In the genomic region with DNA sequence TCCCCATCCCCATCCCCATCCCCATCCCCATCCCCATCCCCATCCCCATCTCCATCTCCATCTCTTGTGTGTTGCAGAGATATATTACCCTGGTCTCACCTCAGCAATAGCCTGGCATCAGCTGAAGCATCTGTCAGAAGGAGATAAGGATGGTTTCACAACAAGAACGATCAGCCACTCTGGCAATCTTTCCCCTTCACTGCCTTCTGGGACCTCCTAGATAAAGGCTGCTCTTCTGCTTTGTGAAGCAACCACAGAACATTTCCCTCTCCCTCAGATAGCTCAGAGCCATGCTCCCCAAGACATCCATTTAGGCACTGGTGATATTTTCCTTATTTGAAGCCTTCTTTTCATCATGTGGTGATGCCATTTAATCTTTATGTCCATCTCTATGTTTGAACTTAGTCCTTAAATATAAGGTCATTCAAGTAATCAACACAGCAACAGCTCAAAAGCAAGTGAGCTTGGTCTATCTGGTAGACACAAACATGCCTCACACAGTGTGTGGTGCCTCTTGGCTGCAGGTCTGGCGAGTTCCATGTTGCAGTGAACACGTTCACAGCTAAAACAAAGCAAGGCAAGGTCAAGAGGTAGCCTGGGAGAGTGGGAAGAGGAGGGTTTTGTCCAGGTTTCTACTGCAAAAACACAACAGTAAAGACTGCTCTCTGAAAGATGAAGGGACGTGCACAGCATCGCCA, we compare ENCODE assay signal across 1 mouse cellular context.
TF ChIP-seq lines count a peak whose summit lies in the region.

No protein-coding gene starts in this region.

TF ChIP-seq in MEL, 35 proteins besides CTCF, POLR2A, EP300 and RAD21 (continued from another document):
- TF ChIP-seq GABPA (IDR thresholded peaks at IDR 0.05; ENCODE audit: low read depth, low read length) (no peak; the same call in 1 of the 2 replicates), NRF1 (IDR thresholded peaks at IDR 0.05; ENCODE audit: insufficient read depth, low read depth, low read length, poor library complexity, severe bottlenecking) (no peak), MAFK (IDR thresholded peaks at IDR 0.05; ENCODE audit: borderline replicate concordance, low read depth, low read length) (peak; percentile 88), ZNF384 (IDR thresholded peaks at IDR 0.05; ENCODE audit: low read depth, low read length) (peak; percentile 51; the same call in 1 of the 2 replicates), SIN3A (IDR thresholded peaks at IDR 0.05; ENCODE audit: low read length) (peak; percentile 96), MEF2A (IDR thresholded peaks at IDR 0.05; ENCODE audit: extremely low read depth, insufficient replicate concordance, low read depth, low read length, poor library complexity, severe bottlenecking) (peak; percentile 59; the same call in 1 of the 2 replicates), HCFC1 (IDR thresholded peaks at IDR 0.05; ENCODE audit: low read depth, low read length) (0 out of 2 replicates have a peak, but pooled peaks have one; percentile 49), MAX (IDR thresholded peaks at IDR 0.05; ENCODE audit: low read length) (peak; percentile 94), KAT2A (conservative IDR thresholded peaks at IDR 0.05; ENCODE audit: low read depth, low read length) (peak; percentile 55), CHD2 (IDR thresholded peaks at IDR 0.05; ENCODE audit: low read length) (no peak; the same call in 1 of the 2 replicates), POLR2AphosphoS5 (IDR thresholded peaks at IDR 0.05; ENCODE audit: borderline replicate concordance, low read depth, low read length) (no peak), GATA1 (IDR thresholded peaks at IDR 0.05; ENCODE audit: low read depth, low read length) (peak; percentile 100), MYB (IDR thresholded peaks at IDR 0.05; ENCODE audit: low read depth, low read length) (peak; percentile 88), ETS1 (IDR thresholded peaks at IDR 0.05; ENCODE audit: low read depth, low read length) (peak; percentile 99), JUND (IDR thresholded peaks at IDR 0.05; ENCODE audit: low read depth, low read length) (peak; percentile 79), E2F4 (IDR thresholded peaks at IDR 0.05; ENCODE audit: borderline replicate concordance, low read depth, low read length) (no peak), MXI1 (IDR thresholded peaks at IDR 0.05; ENCODE audit: low read depth, low read length) (peak; percentile 39; the same call in 1 of the 2 replicates)
